Mouse (Mus musculus) olfactory bulb, adult 2 months (tissue): Measurements from ENCODE around the gene Tlnrd1.

ENCODE experiments used
- CTCF ChIP-seq: fragments of 200-500 bp; IDR thresholded peaks from 2 replicates; pipeline ENCODE4 v1.5.1; 2012; ENCODE audit warnings: low read depth, mild to moderate bottlenecking, low read length, moderate library complexity; ENCODE audit not compliant: insufficient read depth
- POLR2A ChIP-seq: fragments of 200-500 bp; IDR thresholded peaks from 2 replicates; pipeline ENCODE4 v1.6.1; 2012; ENCODE audit warnings: mild to moderate bottlenecking, low read depth, low read length, moderate library complexity; ENCODE audit not compliant: insufficient read depth

DNA sequence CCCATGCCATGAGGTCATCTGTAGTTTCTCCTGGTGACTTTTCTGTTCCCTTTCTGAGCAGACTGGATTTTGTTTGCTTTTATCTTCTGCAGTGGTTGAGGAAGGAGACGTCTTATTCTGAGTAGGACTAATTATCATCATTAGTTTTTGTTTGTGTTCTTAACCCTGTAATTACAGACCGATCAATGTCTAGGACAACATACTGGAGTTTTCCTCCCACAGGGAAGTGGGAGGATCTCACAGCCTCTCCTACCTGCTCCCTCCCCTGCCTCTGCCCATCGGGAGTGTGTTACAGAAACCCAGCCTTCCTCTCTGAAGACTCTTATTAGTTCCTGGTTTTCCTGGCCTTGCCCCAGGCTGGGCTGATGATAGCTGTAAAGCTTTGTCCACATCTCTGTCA, 37.5 kb upstream of the Tlnrd1 start:
- TF ChIP-seq POLR2A (no peak), CTCF (no peak)
